Mouse (Mus musculus) midbrain, embryonic 13.5 days (tissue): ENCODE measurements at regions not wholly inside any gene's neighbourhood (a gene's known extent, or its start where the extent isn't known, plus 50 kb on each side); places are given as distances from the start of the nearest gene placed in this dataset.

ENCODE experiments used
- ATAC-seq: fragments of 200-750 bp; cut with Nextera tagmentation; 2 replicates; pipeline ENCODE4 v1.8.0; 2017; ENCODE audit warnings: mild to moderate bottlenecking, moderate TSS enrichment, moderate library complexity
- H3K27ac ChIP-seq: fragments of 300-500 bp; sonication (generic); 2 replicates; pipeline ENCODE4 v1.5.1; 2015; ENCODE audit warnings: inconsistent platforms, mild to moderate bottlenecking, moderate library complexity
- H3K27me3 ChIP-seq: fragments of 300-500 bp; sonication (generic); 2 replicates; pipeline ENCODE4 v1.6.1; 2015; ENCODE audit warnings: mild to moderate bottlenecking, inconsistent platforms
- H3K36me3 ChIP-seq: fragments of 300-500 bp; sonication (generic); 2 replicates; pipeline ENCODE4 v1.6.1; 2015; ENCODE audit warnings: mild to moderate bottlenecking, inconsistent platforms
- H3K4me1 ChIP-seq: fragments of 300-500 bp; sonication (generic); replicated peaks from 2 replicates; pipeline ENCODE4 v1.6.1; 2015; ENCODE audit warnings: inconsistent platforms
- H3K4me2 ChIP-seq: fragments of 300-500 bp; sonication (generic); replicated peaks from 2 replicates; pipeline ENCODE4 v1.6.1; 2015; ENCODE audit warnings: moderate library complexity, mild to moderate bottlenecking, inconsistent platforms
- H3K4me3 ChIP-seq: fragments of 300-500 bp; sonication (generic); replicated peaks from 2 replicates; pipeline ENCODE4 v1.5.1; 2015; ENCODE audit warnings: mild to moderate bottlenecking, inconsistent platforms
- H3K9ac ChIP-seq: fragments of 300-500 bp; sonication (generic); replicated peaks from 2 replicates; pipeline ENCODE4 v1.6.1; 2015; ENCODE audit warnings: mild to moderate bottlenecking, inconsistent platforms
- H3K9me3 ChIP-seq: fragments of 300-500 bp; sonication (generic); 2 replicates; pipeline ENCODE4 v1.6.1; 2016; ENCODE audit warnings: mild to moderate bottlenecking, inconsistent platforms
- WGBS: fragments of 180-500 bp; shearing (Covaris S2); methylation state at CpG from one replicate; pipeline ENCODE4 v1.1.7; 2015; 5-methylcytosine and 5-hydroxymethylcytosine counted together

GRCm38 (mm10) chr10:21741575-21741974, 140.4 kb upstream of the Sgk1 start:
- ATAC-seq, result peak; percentile 40; the same call in 1 of the 2 replicates
- Histone ChIP-seq H3K4me1 (peaks cover 4% of the 10 kb centered on the region), H3K36me3 (no peaks in the 10 kb centered on the region), H3K4me3 (no peak overlapping the region), H3K9me3 (no peaks in the 10 kb centered on the region), H3K9ac (no peak overlapping the region), H3K27ac (no peak overlapping the region), H3K4me2 (no peak overlapping the region), H3K27me3 (no peaks in the 10 kb centered on the region)
- WGBS, result 59% methylated on average over 8 of the region's 8 CpGs

DNA sequence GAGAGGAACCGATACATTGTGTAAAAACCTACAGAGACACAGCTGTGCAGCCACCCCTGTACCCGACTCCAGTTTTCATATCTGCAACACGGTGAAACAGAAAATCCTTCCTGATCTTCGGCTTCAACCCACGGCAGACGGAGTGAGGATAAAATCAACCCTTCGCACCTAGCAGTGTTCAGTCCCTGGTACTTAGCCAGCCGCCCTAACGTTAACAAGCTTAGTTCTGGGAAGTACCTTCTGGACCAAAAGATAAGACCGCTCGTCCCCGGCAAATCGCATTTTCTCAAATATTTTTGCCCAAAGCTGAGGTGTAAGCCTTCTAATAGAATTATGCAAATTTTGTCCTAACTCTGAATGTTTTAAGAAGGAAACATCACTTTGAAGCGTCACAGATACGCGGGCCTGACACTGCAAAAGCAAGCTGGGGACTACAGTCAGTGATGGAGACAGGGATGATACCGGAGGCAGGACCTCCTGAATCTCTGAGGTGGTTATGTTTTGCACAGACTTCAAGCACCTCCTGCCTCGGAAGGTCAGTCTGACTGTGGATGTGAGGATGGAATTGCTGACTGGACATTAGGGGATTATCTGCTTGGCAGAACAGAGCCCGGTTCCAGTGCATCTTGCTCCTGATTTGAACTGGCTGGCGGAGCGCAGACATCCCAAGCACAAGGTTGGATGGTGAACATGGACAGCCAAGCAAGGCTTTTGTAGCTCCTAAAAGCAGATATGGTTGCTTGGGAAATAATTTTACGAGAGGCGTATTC, 139.8 kb upstream of the Sgk1 start:
- Histone ChIP-seq H3K4me1 (peaks cover 9% of the 10 kb centered on the region), H3K27ac (no peak overlapping the region; the same call in 1 of the 2 replicates), H3K4me3 (no peak overlapping the region), H3K4me2 (no peak overlapping the region), H3K36me3 (no peaks in the 10 kb centered on the region), H3K9ac (no peak overlapping the region), H3K9me3 (no peaks in the 10 kb centered on the region), H3K27me3 (no peaks in the 10 kb centered on the region)
- 78% methylated on average over 23 of the region's 23 CpGs for WGBS
- peak; percentile 78 for ATAC-seq

DNA sequence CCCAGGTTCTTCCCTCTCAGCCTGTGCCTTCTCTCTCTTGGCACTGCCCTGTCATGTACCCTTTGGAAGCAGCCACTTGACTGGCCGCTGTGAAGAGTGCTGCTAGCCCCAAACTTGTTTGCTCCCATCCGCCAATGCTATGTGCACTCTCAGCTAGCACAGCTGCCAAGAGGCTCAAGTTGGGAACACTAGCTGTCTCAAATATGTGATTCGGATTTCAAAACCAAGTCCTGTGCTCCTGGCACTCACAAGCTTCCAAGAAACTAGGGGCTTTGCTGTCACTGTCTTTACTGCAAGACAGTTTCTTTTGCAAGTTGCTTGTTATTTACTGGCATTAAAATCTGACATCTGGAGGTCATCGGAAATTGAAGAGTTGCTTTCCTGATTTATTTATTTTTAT, 138.6 kb upstream of the Sgk1 start:
- H3K4me1 ChIP-seq, result peaks cover 9% of the 10 kb centered on the region
- no peak overlapping the region for H3K9ac ChIP-seq
- no peaks in the 10 kb centered on the region for H3K9me3 ChIP-seq
- H3K27ac ChIP-seq, result no peak overlapping the region
- no peak for ATAC-seq
- 89% methylated on average over 4 of the region's 4 CpGs for WGBS
- H3K4me3 ChIP-seq, result no peak overlapping the region
- no peak overlapping the region for H3K4me2 ChIP-seq
- no peaks in the 10 kb centered on the region for H3K27me3 ChIP-seq
- no peaks in the 10 kb centered on the region for H3K36me3 ChIP-seq

DNA sequence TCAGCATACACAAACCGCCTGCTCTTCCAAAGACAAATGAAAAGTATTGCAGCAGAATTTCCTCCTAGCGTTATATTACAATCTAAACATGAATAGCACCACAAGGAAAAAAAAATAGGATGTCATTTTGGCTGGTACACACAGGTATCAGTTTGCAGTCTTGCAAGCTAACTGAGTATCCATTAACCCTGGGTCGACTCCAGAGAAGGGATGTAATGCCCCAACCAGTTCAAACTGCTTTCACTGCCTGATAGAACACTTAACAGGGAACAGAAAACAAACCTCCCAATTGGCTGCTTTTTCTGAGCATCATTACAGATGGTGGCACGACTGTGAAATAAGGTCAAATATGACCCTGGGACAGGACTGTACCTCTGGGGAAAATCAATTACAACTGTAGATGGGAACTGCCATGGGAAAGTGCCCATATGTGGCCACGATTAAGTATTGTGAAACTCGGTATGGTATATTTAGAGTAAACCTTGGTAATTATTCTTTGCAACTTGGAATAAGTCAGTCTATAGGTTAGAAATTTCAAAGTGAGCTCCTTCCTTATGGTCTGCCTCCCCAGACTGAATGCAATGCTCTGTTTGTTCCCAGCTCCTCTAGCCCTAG, 137.5 kb upstream of the Sgk1 start:
- ATAC-seq, result no peak
- no peaks in the 10 kb centered on the region for H3K27me3 ChIP-seq

DNA sequence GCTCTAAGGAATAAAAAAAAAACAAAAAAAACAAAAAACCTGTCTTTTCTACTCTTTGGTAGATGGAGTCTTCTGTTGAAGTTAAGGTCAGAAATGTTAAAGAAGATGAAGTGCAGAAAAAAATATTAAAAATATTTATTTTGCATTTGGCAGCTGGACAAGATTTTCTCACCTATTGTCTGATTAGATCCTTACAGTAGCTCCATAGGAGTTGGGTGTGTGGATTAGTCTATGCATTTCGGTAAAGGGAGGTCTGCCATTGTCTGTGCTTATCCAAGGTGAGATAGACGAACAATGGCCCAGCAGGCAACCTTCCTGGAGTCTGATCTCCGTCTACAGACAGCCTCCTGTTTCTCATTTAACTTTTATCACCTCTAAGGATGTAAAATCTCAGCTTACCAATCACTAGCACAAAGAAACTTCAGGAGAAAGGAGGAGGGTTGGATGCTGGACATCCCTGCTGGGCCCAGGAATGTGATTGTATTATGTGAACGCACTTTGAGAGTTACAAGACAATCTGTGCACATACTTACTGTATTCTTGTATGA, 136.0 kb upstream of the Sgk1 start:
- no peak overlapping the region for H3K9ac ChIP-seq
- no peak overlapping the region for H3K27ac ChIP-seq
- ATAC-seq, result no peak
- H3K4me3 ChIP-seq, result no peak overlapping the region
- peaks cover 6% of the 10 kb centered on the region for H3K4me1 ChIP-seq
- no peaks in the 10 kb centered on the region for H3K36me3 ChIP-seq
- no peaks in the 10 kb centered on the region for H3K27me3 ChIP-seq
- no peak overlapping the region for H3K4me2 ChIP-seq
- H3K9me3 ChIP-seq, result no peaks in the 10 kb centered on the region
- WGBS, result 11% methylated on average over 4 of the region's 4 CpGs

More for the DNA sequence above, 137.5 kb upstream of the Sgk1 start:
- 82% methylated on average over 6 of the region's 6 CpGs for WGBS
- H3K36me3 ChIP-seq, result no peaks in the 10 kb centered on the region
- H3K4me3 ChIP-seq, result no peak overlapping the region
- H3K4me2 ChIP-seq, result no peak overlapping the region
- H3K9me3 ChIP-seq, result no peaks in the 10 kb centered on the region
- no peak overlapping the region for H3K27ac ChIP-seq
- peaks cover 9% of the 10 kb centered on the region for H3K4me1 ChIP-seq
- no peak overlapping the region for H3K9ac ChIP-seq

GRCm38 (mm10) chr10:21746713-21747112, 135.3 kb upstream of the Sgk1 start:
- ATAC-seq, result no peak
- H3K4me1 ChIP-seq, result peaks cover 6% of the 10 kb centered on the region

GRCm38 (mm10) chr10:21751326-21751725, 130.7 kb upstream of the Sgk1 start:
- no peak overlapping the region for H3K9ac ChIP-seq
- no peak overlapping the region for H3K4me2 ChIP-seq
- H3K27ac ChIP-seq, result no peak overlapping the region
- H3K4me1 ChIP-seq, result peaks cover 17% of the 10 kb centered on the region
- ATAC-seq, result no peak
- H3K27me3 ChIP-seq, result no peaks in the 10 kb centered on the region
- 81% methylated on average over 6 of the region's 6 CpGs for WGBS
- H3K4me3 ChIP-seq, result no peak overlapping the region
- no peaks in the 10 kb centered on the region for H3K9me3 ChIP-seq
- H3K36me3 ChIP-seq, result no peaks in the 10 kb centered on the region

More at GRCm38 (mm10) chr10:21746713-21747112, 135.3 kb upstream of the Sgk1 start:
- H3K27me3 ChIP-seq, result no peaks in the 10 kb centered on the region
- H3K36me3 ChIP-seq, result no peaks in the 10 kb centered on the region
- no peak overlapping the region for H3K4me3 ChIP-seq
- 10% methylated on average over 9 of the region's 9 CpGs for WGBS
- no peak overlapping the region for H3K9ac ChIP-seq
- H3K27ac ChIP-seq, result no peak overlapping the region
- H3K9me3 ChIP-seq, result no peaks in the 10 kb centered on the region
- H3K4me2 ChIP-seq, result 0 out of 2 replicates have a peak overlapping the region, but pooled peaks have one; percentile 11

- Histone ChIP-seq H3K9ac (no peak overlapping the region), H3K4me1 (peaks cover 12% of the 10 kb centered on the region), H3K4me3 (no peak overlapping the region), H3K27me3 (no peaks in the 10 kb centered on the region), H3K27ac (no peak overlapping the region), H3K9me3 (no peaks in the 10 kb centered on the region), H3K4me2 (no peak overlapping the region), H3K36me3 (no peaks in the 10 kb centered on the region)
- ATAC-seq, result no peak
- 41% methylated on average over 3 of the region's 3 CpGs for WGBS
Measured at GRCm38 (mm10) chr10:21752392-21752791, 129.6 kb upstream of the Sgk1 start.

- Histone ChIP-seq H3K27me3 (no peaks in the 10 kb centered on the region), H3K36me3 (no peaks in the 10 kb centered on the region), H3K4me3 (no peak overlapping the region), H3K4me1 (peaks cover 12% of the 10 kb centered on the region), H3K27ac (peak overlapping the region; percentile 61), H3K9me3 (no peaks in the 10 kb centered on the region), H3K9ac (no peak overlapping the region), H3K4me2 (no peak overlapping the region)
- peak; percentile 77 for ATAC-seq
- 40% methylated on average over 12 of the region's 12 CpGs for WGBS
Measured at GRCm38 (mm10) chr10:21754763-21755548, 127.0 kb upstream of the Sgk1 start.

DNA sequence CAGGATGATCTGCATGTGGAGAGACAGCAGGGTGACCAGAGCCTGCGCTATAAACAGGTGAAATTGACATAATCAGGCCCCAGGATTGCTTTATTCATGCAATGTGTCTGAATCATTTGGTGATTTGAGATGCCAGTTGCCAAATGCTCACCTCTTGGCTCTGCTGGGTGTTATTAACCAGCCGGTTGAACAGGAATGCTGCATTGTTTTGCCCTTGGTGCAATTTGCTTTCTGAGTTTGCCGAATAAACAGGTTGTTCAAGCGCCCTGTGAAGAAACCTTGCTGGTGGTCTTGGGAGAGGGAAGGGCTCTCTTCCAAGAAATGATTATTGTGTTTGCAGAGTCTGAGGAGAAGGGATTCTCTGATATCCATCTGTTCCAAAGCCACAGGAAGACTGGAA, 126.3 kb upstream of the Sgk1 start:
- Histone ChIP-seq H3K4me2 (no peak overlapping the region), H3K9ac (no peak overlapping the region), H3K27me3 (no peaks in the 10 kb centered on the region), H3K36me3 (no peaks in the 10 kb centered on the region), H3K27ac (peak overlapping the region; percentile 61), H3K4me3 (no peak overlapping the region), H3K9me3 (no peaks in the 10 kb centered on the region), H3K4me1 (peaks cover 12% of the 10 kb centered on the region)
- 84% methylated on average over 4 of the region's 4 CpGs for WGBS
- ATAC-seq, result no peak

DNA sequence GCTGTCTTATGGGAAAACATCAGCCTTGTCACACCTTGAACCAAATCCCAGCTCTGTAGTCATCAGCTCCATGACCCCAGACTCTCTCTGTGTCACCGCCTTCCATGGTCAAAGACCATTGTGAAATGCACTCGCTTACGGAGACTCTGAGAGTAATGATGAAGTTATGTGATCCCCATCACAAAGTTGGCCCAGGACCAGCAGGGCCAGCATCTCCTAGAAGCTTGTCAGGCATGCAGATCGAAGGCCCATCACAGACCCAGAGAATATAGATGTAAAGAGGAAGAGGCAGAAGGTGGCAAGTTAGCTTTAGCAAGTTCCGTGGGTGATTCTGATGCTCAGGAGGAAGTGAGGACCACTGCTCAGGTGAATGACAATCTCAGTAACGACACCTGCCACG, 125.2 kb upstream of the Sgk1 start:
- Histone ChIP-seq H3K27me3 (no peaks in the 10 kb centered on the region), H3K27ac (no peak overlapping the region), H3K9me3 (no peaks in the 10 kb centered on the region), H3K4me3 (no peak overlapping the region), H3K4me2 (no peak overlapping the region), H3K36me3 (no peaks in the 10 kb centered on the region), H3K9ac (no peak overlapping the region), H3K4me1 (peaks cover 12% of the 10 kb centered on the region)
- WGBS, result 96% methylated on average over 7 of the region's 7 CpGs
- ATAC-seq, result no peak

GRCm38 (mm10) chr10:21758122-21758521, 123.9 kb upstream of the Sgk1 start:
- Histone ChIP-seq H3K27me3 (no peaks in the 10 kb centered on the region), H3K27ac (no peak overlapping the region), H3K4me3 (no peak overlapping the region), H3K9me3 (no peaks in the 10 kb centered on the region), H3K4me2 (no peak overlapping the region), H3K9ac (no peak overlapping the region), H3K4me1 (peaks cover 12% of the 10 kb centered on the region), H3K36me3 (no peaks in the 10 kb centered on the region)
- ATAC-seq, result no peak
- 84% methylated on average over 6 of the region's 6 CpGs for WGBS
